Mouse (Mus musculus) neural tube, embryonic 12.5 days (tissue): Measurements from ENCODE around the gene Vsir. TPM values are rescaled to one million over a fixed set of nuclear protein-coding genes. Genes with fewer than 3 reads are reported as not detected.

Experiments used
- ATAC-seq: fragments of 200-750 bp; cut with Nextera tagmentation; 2 replicates; pipeline ENCODE4 v1.8.0; 2017; ENCODE audit warnings: low read depth, mild to moderate bottlenecking, moderate TSS enrichment, moderate library complexity; ENCODE audit not compliant: low FRiP score
- H3K27ac ChIP-seq: fragments of 300-500 bp; sonication (generic); 2 replicates; pipeline ENCODE4 v1.5.1; 2016
- H3K27me3 ChIP-seq: fragments of 300-500 bp; sonication (generic); replicated peaks from 2 replicates; pipeline ENCODE4 v1.6.1; 2016; ENCODE audit warnings: mild to moderate bottlenecking
- H3K36me3 ChIP-seq: fragments of 300-500 bp; sonication (generic); 2 replicates; pipeline ENCODE4 v1.6.1; 2016; ENCODE audit warnings: mild to moderate bottlenecking
- H3K4me1 ChIP-seq: fragments of 300-500 bp; sonication (generic); 2 replicates; pipeline ENCODE4 v1.6.1; 2016
- H3K4me2 ChIP-seq: fragments of 300-500 bp; sonication (generic); replicated peaks from 2 replicates; pipeline ENCODE4 v1.6.1; 2016; ENCODE audit warnings: mild to moderate bottlenecking
- H3K4me3 ChIP-seq: fragments of 300-500 bp; sonication (generic); 2 replicates; pipeline ENCODE4 v1.5.1; 2016
- H3K9ac ChIP-seq: fragments of 300-500 bp; sonication (generic); 2 replicates; pipeline ENCODE4 v1.6.1; 2016; ENCODE audit warnings: mild to moderate bottlenecking
- H3K9me3 ChIP-seq: fragments of 300-500 bp; sonication (generic); 2 replicates; pipeline ENCODE4 v1.6.1; 2016; ENCODE audit warnings: mild to moderate bottlenecking
- WGBS: fragments of 180-500 bp; shearing (Covaris S2); methylation state at CpG from one replicate; pipeline ENCODE4 v1.1.7; 2016; 5-methylcytosine and 5-hydroxymethylcytosine counted together
- polyA plus RNA-seq: library from polyadenylated mRNA; unstranded; fragments of >200 nt; fragmentation: Nextera tagmentation; extraction: Ambion mirVana; gene quantifications from 2 replicates; pipeline ENCODE4 v1.2.1, GENCODE M21; 2016

The Vsir gene
- polyA plus RNA-seq, 1 experiment from 2014 or later: 2.2 TPM

GRCm38 (mm10) chr10:60357441-60357840 lies 10.8 kb downstream of the Vsir start:
- ATAC-seq: no peak
- no peak overlapping the region for H3K4me3 ChIP-seq
- no peak overlapping the region for H3K9ac ChIP-seq
- H3K36me3 ChIP-seq: no peaks in the 10 kb centered on the region
- H3K9me3 ChIP-seq: no peaks in the 10 kb centered on the region
- 0 out of 2 replicates have a peak, but pooled peaks cover 5% of the 10 kb centered on the region for H3K27me3 ChIP-seq
- no peak overlapping the region for H3K27ac ChIP-seq
- peaks cover 21% of the 10 kb centered on the region for H3K4me1 ChIP-seq
- H3K4me2 ChIP-seq: no peak overlapping the region
- WGBS: 86% methylated on average over 4 of the region's 4 CpGs

- Histone ChIP-seq H3K4me1 (peaks cover 19% of the 10 kb centered on the region), H3K9ac (no peak overlapping the region), H3K9me3 (no peaks in the 10 kb centered on the region), H3K4me2 (no peak overlapping the region), H3K4me3 (no peak overlapping the region), H3K36me3 (no peaks in the 10 kb centered on the region), H3K27me3 (0 out of 2 replicates have a peak, but pooled peaks cover 5% of the 10 kb centered on the region), H3K27ac (no peak overlapping the region)
- WGBS: 94% methylated on average over 14 of the region's 14 CpGs
- no peak for ATAC-seq
Observed at GRCm38 (mm10) chr10:60357901-60358300, 11.2 kb downstream of the Vsir start.

- Histone ChIP-seq H3K4me2 (no peak overlapping the region), H3K9me3 (no peaks in the 10 kb centered on the region), H3K27me3 (0 out of 2 replicates have a peak, but pooled peaks cover 5% of the 10 kb centered on the region), H3K9ac (no peak overlapping the region), H3K4me3 (no peak overlapping the region), H3K27ac (no peak overlapping the region), H3K36me3 (no peaks in the 10 kb centered on the region), H3K4me1 (peaks cover 11% of the 10 kb centered on the region)
- ATAC-seq: no peak
- WGBS: 51% methylated on average over 4 of the region's 4 CpGs
Observed at GRCm38 (mm10) chr10:60358776-60359175, 12.1 kb downstream of the Vsir start.

GRCm38 (mm10) chr10:60361615-60362309 lies 15.1 kb downstream of the Vsir start:
- Histone ChIP-seq H3K9me3 (no peaks in the 10 kb centered on the region), H3K27ac (no peak overlapping the region), H3K36me3 (no peaks in the 10 kb centered on the region), H3K27me3 (0 out of 2 replicates have a peak, but pooled peaks cover 5% of the 10 kb centered on the region), H3K4me3 (no peak overlapping the region), H3K4me1 (peaks cover 10% of the 10 kb centered on the region), H3K9ac (no peak overlapping the region), H3K4me2 (no peak overlapping the region)
- WGBS: 36% methylated on average over 12 of the region's 12 CpGs
- ATAC-seq: no peak

GRCm38 (mm10) chr10:60362310-60362628 lies 15.6 kb downstream of the Vsir start:
- H3K4me2 ChIP-seq: no peak overlapping the region
- peaks cover 10% of the 10 kb centered on the region for H3K4me1 ChIP-seq
- 21% methylated on average over 2 of the region's 2 CpGs for WGBS
- no peak for ATAC-seq
- H3K4me3 ChIP-seq: no peak overlapping the region
- 0 out of 2 replicates have a peak, but pooled peaks cover 5% of the 10 kb centered on the region for H3K27me3 ChIP-seq
- no peaks in the 10 kb centered on the region for H3K36me3 ChIP-seq
- no peaks in the 10 kb centered on the region for H3K9me3 ChIP-seq
- H3K9ac ChIP-seq: no peak overlapping the region
- H3K27ac ChIP-seq: no peak overlapping the region

- Histone ChIP-seq H3K27me3 (0 out of 2 replicates have a peak, but pooled peaks cover 5% of the 10 kb centered on the region), H3K4me1 (peaks cover 10% of the 10 kb centered on the region), H3K27ac (no peak overlapping the region), H3K9me3 (no peaks in the 10 kb centered on the region), H3K4me3 (no peak overlapping the region), H3K4me2 (no peak overlapping the region), H3K9ac (no peak overlapping the region), H3K36me3 (no peaks in the 10 kb centered on the region)
- no peak for ATAC-seq
- WGBS: 62% methylated on average over 6 of the region's 6 CpGs
Observed at GRCm38 (mm10) chr10:60363426-60363825, 16.8 kb downstream of the Vsir start.

GRCm38 (mm10) chr10:60367145-60367544 lies 20.5 kb downstream of the Vsir start:
- WGBS: 82% methylated on average over 2 of the region's 2 CpGs
- Histone ChIP-seq H3K27me3 (no peaks in the 10 kb centered on the region), H3K4me1 (peaks cover 6% of the 10 kb centered on the region), H3K36me3 (no peaks in the 10 kb centered on the region), H3K9ac (no peak overlapping the region), H3K4me2 (no peak overlapping the region), H3K27ac (no peak overlapping the region), H3K4me3 (no peak overlapping the region), H3K9me3 (no peaks in the 10 kb centered on the region)
- no peak for ATAC-seq

GRCm38 (mm10) chr10:60367904-60368303 lies 21.3 kb downstream of the Vsir start:
- no peak for ATAC-seq
- Histone ChIP-seq H3K9ac (no peak overlapping the region), H3K27ac (no peak overlapping the region), H3K27me3 (no peaks in the 10 kb centered on the region), H3K36me3 (no peaks in the 10 kb centered on the region), H3K4me2 (no peak overlapping the region), H3K9me3 (no peaks in the 10 kb centered on the region), H3K4me3 (no peak overlapping the region), H3K4me1 (peaks cover 4% of the 10 kb centered on the region; the same call in 1 of the 2 replicates)
- 82% methylated on average over 4 of the region's 4 CpGs for WGBS

GRCm38 (mm10) chr10:60369405-60369804 lies 22.8 kb downstream of the Vsir start:
- Histone ChIP-seq H3K4me1 (peaks cover 4% of the 10 kb centered on the region; the same call in 1 of the 2 replicates), H3K9ac (no peak overlapping the region), H3K27ac (no peak overlapping the region), H3K9me3 (no peaks in the 10 kb centered on the region), H3K4me2 (no peak overlapping the region), H3K27me3 (no peaks in the 10 kb centered on the region), H3K36me3 (no peaks in the 10 kb centered on the region), H3K4me3 (no peak overlapping the region)
- no peak for ATAC-seq
- WGBS: 88% methylated on average over 6 of the region's 6 CpGs

GRCm38 (mm10) chr10:60370098-60370497 lies 23.4 kb downstream of the Vsir start:
- H3K9me3 ChIP-seq: no peaks in the 10 kb centered on the region
- no peak overlapping the region for H3K4me2 ChIP-seq
- no peak overlapping the region for H3K27ac ChIP-seq
- no peak overlapping the region for H3K9ac ChIP-seq
- H3K27me3 ChIP-seq: no peaks in the 10 kb centered on the region
- H3K4me3 ChIP-seq: no peak overlapping the region
- 76% methylated on average over 2 of the region's 2 CpGs for WGBS
- peaks cover 4% of the 10 kb centered on the region; the same call in 1 of the 2 replicates for H3K4me1 ChIP-seq
- no peak for ATAC-seq
- no peaks in the 10 kb centered on the region for H3K36me3 ChIP-seq

- Histone ChIP-seq H3K36me3 (no peaks in the 10 kb centered on the region), H3K4me1 (peaks cover 4% of the 10 kb centered on the region; the same call in 1 of the 2 replicates), H3K9ac (no peak overlapping the region), H3K4me2 (no peak overlapping the region), H3K27ac (no peak overlapping the region), H3K27me3 (no peaks in the 10 kb centered on the region), H3K9me3 (no peaks in the 10 kb centered on the region), H3K4me3 (no peak overlapping the region)
- ATAC-seq: no peak
- 83% methylated on average over 5 of the region's 5 CpGs for WGBS
Observed at GRCm38 (mm10) chr10:60370601-60371061, 24.0 kb downstream of the Vsir start.

GRCm38 (mm10) chr10:60371596-60372386 lies 25.1 kb downstream of the Vsir start:
- Histone ChIP-seq H3K27me3 (no peaks in the 10 kb centered on the region), H3K36me3 (no peaks in the 10 kb centered on the region), H3K4me1 (peaks cover 4% of the 10 kb centered on the region; the same call in 1 of the 2 replicates), H3K4me2 (no peak overlapping the region), H3K9me3 (no peaks in the 10 kb centered on the region), H3K4me3 (no peak overlapping the region), H3K27ac (no peak overlapping the region), H3K9ac (no peak overlapping the region)
- no peak for ATAC-seq
- 83% methylated on average over 5 of the region's 5 CpGs for WGBS
